ENCODE assay signal across 22 mouse cellular contexts in genomic region chr2:59933129-59933528, GRCm38 (mm10). TPM values are rescaled to one million over a fixed set of nuclear protein-coding genes. Genes with fewer than 3 reads are reported as not detected.
DNase-seq lines count a peak whose midpoint lies in the region; ATAC-seq lines count a peak whose summit lies in the region.
"Had no signal": no experiment of that assay in that cellular context is flagged by ENCODE, and none has a peak within 500 bp of the region (broad histone marks: within the 10 kb centered on the region; RNA-seq: fewer than 3 reads in every experiment).

No protein-coding gene starts in this region.

- no peaks in the 10 kb centered on the region for H3K27me3 ChIP-seq in forebrain, embryonic 16.5 days (replicated peaks; ENCODE audit: control insufficient read depth, insufficient read depth, low read length)
- H3K27me3 ChIP-seq in forebrain, embryonic 15.5 days, result no peaks in the 10 kb centered on the region
- H3K27me3 ChIP-seq: CH12.LX; embryonic facial prominence, embryonic 12.5 days; forebrain, embryonic 13.5 days; Patski had no signal

- H3K9ac ChIP-seq in forebrain, embryonic 16.5 days (replicated peaks; ENCODE audit: low read depth, low read length), result no peak overlapping the region
- H3K9ac ChIP-seq in forebrain, embryonic 15.5 days (replicated peaks), result no peak overlapping the region
- H3K9ac ChIP-seq: embryonic facial prominence, embryonic 12.5 days; forebrain, embryonic 13.5 days had no signal

- DNase-seq in frontal cortex, postnatal 14 days (ENCODE audit: low spot score in 2 of 2), result no peak
- DNase-seq in right cerebral cortex, postnatal 4 days, result no peak
- DNase-seq: adrenal gland, adult 8-10 months; adrenal gland, postnatal 14 days; adrenal gland, postnatal 36 days; B cell, adult 2 months; cerebellum, adult 11-12 months; cerebellum, adult 2 months; cerebellum, adult 9-10 months; cerebellum, postnatal 10 days; cerebellum, postnatal 25 days had no signal

- WGBS in forebrain, embryonic 16.5 days, result 88% methylated on average over 3 of the region's 3 CpGs
- 83% methylated on average over 3 of the region's 3 CpGs for WGBS in forebrain, embryonic 15.5 days

- ATAC-seq in forebrain, embryonic 16.5 days, result 0 out of 2 replicates have a peak, but pooled peaks have one; percentile 58
- no peak for ATAC-seq in forebrain, embryonic 15.5 days (replicated peaks)
- 0 out of 2 replicates have a peak, but pooled peaks have one; percentile 16 for ATAC-seq in frontal cortex, adult (ENCODE audit: low TSS enrichment)
- ATAC-seq: activated CD4-positive, CD25-positive, alpha-beta regulatory T cell, adult 4 months; CD4-positive, CD25-positive, alpha-beta regulatory T cell, adult 4 months; forebrain, embryonic 13.5 days; Patski had no signal

- no peak overlapping the region for H3K4me3 ChIP-seq in forebrain, embryonic 16.5 days (replicated peaks; ENCODE audit: low read length)
- no peak overlapping the region for H3K4me3 ChIP-seq in forebrain, embryonic 15.5 days
- H3K4me3 ChIP-seq: embryonic facial prominence, embryonic 10.5 days; embryonic facial prominence, embryonic 12.5 days; forebrain, embryonic 13.5 days had no signal

- no peak overlapping the region for H3K4me2 ChIP-seq in forebrain, embryonic 16.5 days (ENCODE audit: low read length)
- H3K4me2 ChIP-seq in forebrain, embryonic 15.5 days (replicated peaks), result no peak overlapping the region
- H3K4me2 ChIP-seq: embryonic facial prominence, embryonic 12.5 days; forebrain, embryonic 13.5 days had no signal

- no peak overlapping the region for H3K27ac ChIP-seq in forebrain, embryonic 16.5 days (ENCODE audit: low read length)
- H3K27ac ChIP-seq in forebrain, embryonic 15.5 days (replicated peaks), result no peak overlapping the region
- H3K27ac ChIP-seq: embryonic facial prominence, embryonic 10.5 days; embryonic facial prominence, embryonic 12.5 days; forebrain, embryonic 13.5 days had no signal

- H3K36me3 ChIP-seq in forebrain, embryonic 16.5 days (ENCODE audit: control insufficient read depth, insufficient read depth), result no peaks in the 10 kb centered on the region; the same call in 1 of the 2 replicates
- H3K36me3 ChIP-seq in forebrain, embryonic 15.5 days, result peaks cover 5% of the 10 kb centered on the region; the same call in 1 of the 2 replicates

- H3K9me3 ChIP-seq in forebrain, embryonic 16.5 days (ENCODE audit: control insufficient read depth, low read length), result no peaks in the 10 kb centered on the region
- H3K9me3 ChIP-seq in forebrain, embryonic 15.5 days, result no peaks in the 10 kb centered on the region
- H3K9me3 ChIP-seq: embryonic facial prominence, embryonic 10.5 days; embryonic facial prominence, embryonic 12.5 days; forebrain, embryonic 13.5 days; G1E had no signal

- no peaks in the 10 kb centered on the region for H3K4me1 ChIP-seq in forebrain, embryonic 16.5 days (replicated peaks; ENCODE audit: control insufficient read depth, insufficient read depth, low read length)
- H3K4me1 ChIP-seq in forebrain, embryonic 15.5 days, result no peaks in the 10 kb centered on the region
- H3K4me1 ChIP-seq: embryonic facial prominence, embryonic 10.5 days; forebrain, embryonic 13.5 days had no signal

RNA-seq across cellular contexts. Expression of gene Wdsub1, which starts 50.7 kb away (rescaled TPM):
- 8.9 and 14.0 TPM in 2 replicates for polyA plus RNA-seq in forebrain, embryonic 16.5 days (2015; fragmentation: Nextera tagmentation; extraction: Ambion mirVana)
- 10.7 and 11.5 TPM in 2 replicates for polyA plus RNA-seq in forebrain, embryonic 15.5 days (2015; fragmentation: Nextera tagmentation; extraction: Ambion mirVana)
